9 mouse cellular contexts compared by ENCODE assay signal in the genomic region with DNA sequence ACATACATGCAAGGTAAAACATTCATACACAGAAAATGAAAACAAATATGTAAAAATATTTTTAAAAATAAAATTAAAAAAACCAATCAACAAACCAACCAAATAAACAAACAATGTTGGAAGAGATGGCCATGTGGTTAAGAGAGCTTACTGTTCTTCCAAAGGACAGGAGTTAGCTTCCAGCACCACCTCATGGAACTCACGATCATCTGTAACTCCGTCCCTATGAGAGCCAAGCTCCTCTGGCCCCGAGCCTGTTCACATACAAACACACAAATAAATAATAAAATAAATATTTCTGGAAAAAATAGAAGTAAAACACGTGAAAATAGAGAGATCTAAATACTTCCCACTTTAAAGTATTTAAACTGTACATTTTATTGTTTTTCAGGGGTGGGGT.
A peak's percentile ranks its signal among the peaks of the same experiment; 100 is the strongest.
DNase-seq lines count a peak whose midpoint lies in the region; ATAC-seq and TF ChIP-seq lines count a peak whose summit lies in the region.
"Had no signal": no experiment of that assay in that cellular context is flagged by ENCODE, and none has a peak within 500 bp of the region (broad histone marks: within the 10 kb centered on the region; RNA-seq: fewer than 3 reads in every experiment).

No protein-coding gene starts in this region.

- no peak for DNase-seq in left cerebral cortex, adult 2 months (ENCODE audit: extremely low spot score in 1 of 2, low spot score in 2 of 2)
- no peak for DNase-seq in left cerebral cortex, postnatal 36 days (ENCODE audit: low spot score in 2 of 2)
- no peak for DNase-seq in limb, embryonic 10.5 days (ENCODE audit: low spot score)
- DNase-seq in left cerebral cortex, postnatal 10 days (ENCODE audit: extremely low spot score in 1 of 2, low spot score in 2 of 2): no peak
- DNase-seq in frontal cortex, postnatal 36 days (ENCODE audit: low spot score in 2 of 2): no peak
- DNase-seq in spleen, postnatal 4 days (ENCODE audit: low spot score in 2 of 2): no peak
- DNase-seq: layer of hippocampus, postnatal 36 days had no signal

- no peaks in the 10 kb centered on the region for H3K36me3 ChIP-seq in forebrain, embryonic 13.5 days (ENCODE audit: poor library complexity, severe bottlenecking)
- H3K36me3 ChIP-seq in limb, embryonic 10.5 days: no peaks in the 10 kb centered on the region
- H3K36me3 ChIP-seq in small intestine, adult 2 months (ENCODE audit: control insufficient read depth, insufficient read depth, low read length): no peaks in the 10 kb centered on the region

- H3K4me2 ChIP-seq in forebrain, embryonic 13.5 days: peak overlapping the region; percentile 61

- H3K4me3 ChIP-seq in left cerebral cortex, adult 2 months: peak overlapping the region; percentile 36
- peak overlapping the region; percentile 32; the same call in 1 of the 2 replicates for H3K4me3 ChIP-seq in forebrain, embryonic 13.5 days
- peak overlapping the region; percentile 47 for H3K4me3 ChIP-seq in limb, embryonic 10.5 days
- H3K4me3 ChIP-seq in small intestine, adult 2 months (ENCODE audit: low read depth, low read length): peak overlapping the region; percentile 2; the same call in 1 of the 2 replicates

- no peak for ATAC-seq in forebrain, embryonic 13.5 days

- no peak for TF ChIP-seq POLR2A in small intestine, adult 2 months (IDR thresholded peaks at IDR 0.05; ENCODE audit: low read depth, low read length)

- WGBS in forebrain, embryonic 13.5 days: 30% methylated on average over 4 of the region's 4 CpGs
- WGBS in limb, embryonic 10.5 days: 33% methylated on average over 4 of the region's 4 CpGs
- 23% methylated on average over 4 of the region's 4 CpGs for WGBS in small intestine, adult 2 months

- peak; percentile 9 for TF ChIP-seq CTCF in left cerebral cortex, adult 2 months (IDR thresholded peaks at IDR 0.05)
- no peak for TF ChIP-seq CTCF in small intestine, adult 2 months (IDR thresholded peaks at IDR 0.05; ENCODE audit: extremely low read depth, insufficient read length, insufficient replicate concordance, low read depth, low read length)

- intact Hi-C loops in left cerebral cortex, adult 2 months (cut with DNase I): no loop called here
- intact Hi-C loops in left cerebral cortex, postnatal 36 days (cut with DNase I): no loop called here
- intact Hi-C loops in left cerebral cortex, postnatal 10 days (cut with DNase I): no loop called here

- no peaks in the 10 kb centered on the region for H3K9me3 ChIP-seq in forebrain, embryonic 13.5 days (replicated peaks)
- H3K9me3 ChIP-seq in limb, embryonic 10.5 days (replicated peaks): no peaks in the 10 kb centered on the region

- H3K27ac ChIP-seq in left cerebral cortex, adult 2 months: no peak overlapping the region
- H3K27ac ChIP-seq in forebrain, embryonic 13.5 days: no peak overlapping the region
- H3K27ac ChIP-seq in limb, embryonic 10.5 days: peak overlapping the region; percentile 67; the same call in 1 of the 2 replicates
- no peak overlapping the region for H3K27ac ChIP-seq in small intestine, adult 2 months (ENCODE audit: insufficient read depth, low read depth, low read length)

- H3K27me3 ChIP-seq in forebrain, embryonic 13.5 days: peaks cover 21% of the 10 kb centered on the region
- peaks cover 16% of the 10 kb centered on the region for H3K27me3 ChIP-seq in limb, embryonic 10.5 days (ENCODE audit: low read depth, poor library complexity, severe bottlenecking)
- H3K27me3 ChIP-seq in small intestine, adult 2 months (ENCODE audit: control insufficient read depth, insufficient read depth, low read length): 0 out of 2 replicates have a peak, but pooled peaks cover 2% of the 10 kb centered on the region

- peaks cover 12% of the 10 kb centered on the region for H3K4me1 ChIP-seq in forebrain, embryonic 13.5 days
- H3K4me1 ChIP-seq in limb, embryonic 10.5 days: peaks cover 27% of the 10 kb centered on the region
- H3K4me1 ChIP-seq in small intestine, adult 2 months (ENCODE audit: control insufficient read depth, insufficient read depth, insufficient read length, low read length): peaks cover 3% of the 10 kb centered on the region; the same call in 1 of the 2 replicates

- peak overlapping the region; percentile 43; the same call in 1 of the 2 replicates for H3K9ac ChIP-seq in forebrain, embryonic 13.5 days
